19 mouse cellular contexts compared by ENCODE assay signal in genomic region chr14:103797123-103797522, GRCm38 (mm10). TPM values are rescaled to one million over a fixed set of nuclear protein-coding genes. Genes with fewer than 3 reads are reported as not detected.
"Had no signal": no experiment of that assay in that cellular context is flagged by ENCODE, and none has a peak within 500 bp of the region (broad histone marks: within the 10 kb centered on the region; RNA-seq: fewer than 3 reads in every experiment).

No protein-coding gene starts in this region.

- ATAC-seq: lung, postnatal 0 days; midbrain, embryonic 13.5 days; midbrain, embryonic 15.5 days had no signal

- DNase-seq: lung, adult 2 months; lung, postnatal 14 days; lung, postnatal 36 days; retina, postnatal 1 day; right cerebral cortex, adult 18-20 months; right cerebral cortex, postnatal 25 days; right cerebral cortex, postnatal 4 days; spleen, adult 18-20 months; thymus, adult 18-20 months; thymus, postnatal 14 days; thymus, postnatal 36 days had no signal

- H3K27ac ChIP-seq: lung, embryonic 15.5 days; macrophage; midbrain, embryonic 13.5 days; midbrain, embryonic 15.5 days; neural tube, embryonic 12.5 days had no signal

- H3K4me1 ChIP-seq: lung, embryonic 15.5 days; megakaryocyte, embryonic 14.5 days had no signal

- H3K4me3 ChIP-seq: lung, embryonic 15.5 days; megakaryocyte, embryonic 14.5 days; midbrain, embryonic 13.5 days; midbrain, embryonic 15.5 days; neural tube, embryonic 12.5 days had no signal

RNA-seq across cellular contexts. Expression of gene Ednrb, which starts 47.1 kb away (rescaled TPM):
- total RNA-seq: monocyte, adult 5-6 weeks had no signal
